Mouse (Mus musculus) kidney, adult 11 months (tissue): ENCODE results near the gene Prepl.

ENCODE experiments used
- DNase-seq: peaks from one replicate; pipeline ENCODE4 v3.0.0; 2022

Prepl gene

GRCm38 (mm10) chr17:85067331-85067730 is 22.7 kb downstream of the Prepl start:
- DNase-seq, result no peak

GRCm38 (mm10) chr17:85063560-85063959 is 26.5 kb downstream of the Prepl start:
- DNase-seq, result no peak

GRCm38 (mm10) chr17:85059136-85059535 is 30.9 kb downstream of the Prepl start:
- no peak for DNase-seq

DNA sequence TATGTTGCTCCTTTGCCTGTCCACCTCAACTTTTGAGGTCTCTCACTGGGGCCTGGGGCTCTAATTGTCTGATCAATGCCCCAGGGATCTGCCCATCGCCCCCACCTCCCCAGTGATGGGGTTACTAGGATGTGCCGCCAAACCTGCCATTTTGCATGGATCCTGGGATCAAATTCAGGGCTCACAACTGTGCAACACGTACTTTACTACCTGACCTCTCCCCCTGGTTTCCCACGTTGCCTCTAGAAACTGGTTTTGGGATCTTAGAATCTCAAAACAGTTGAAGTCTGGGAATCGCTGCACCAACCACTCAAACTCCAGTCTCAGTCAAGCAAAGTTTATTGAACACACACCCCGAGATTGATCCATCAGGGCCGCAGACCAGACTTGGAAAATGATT is 31.8 kb downstream of the Prepl start:
- no peak for DNase-seq

DNA sequence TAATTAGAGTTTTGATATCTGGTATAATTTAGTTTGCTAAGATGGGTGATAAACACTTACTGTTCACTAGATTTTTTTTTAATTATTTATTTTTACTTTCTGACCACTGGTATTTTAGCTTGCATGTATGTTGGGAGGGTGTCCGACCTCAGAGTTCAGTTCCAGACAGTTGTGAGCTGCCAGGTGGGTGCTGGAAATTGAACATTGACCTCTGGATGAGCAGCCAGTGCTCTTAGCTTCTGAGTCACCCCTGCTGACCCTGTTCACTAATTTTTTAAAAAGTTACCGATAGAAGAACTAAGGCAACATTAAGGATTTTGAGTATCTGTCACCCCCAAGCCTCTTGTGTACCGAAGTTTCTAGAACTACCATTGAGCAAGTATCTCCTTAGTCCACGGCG is 41.7 kb downstream of the Prepl start:
- DNase-seq, result peak; percentile 56

DNA sequence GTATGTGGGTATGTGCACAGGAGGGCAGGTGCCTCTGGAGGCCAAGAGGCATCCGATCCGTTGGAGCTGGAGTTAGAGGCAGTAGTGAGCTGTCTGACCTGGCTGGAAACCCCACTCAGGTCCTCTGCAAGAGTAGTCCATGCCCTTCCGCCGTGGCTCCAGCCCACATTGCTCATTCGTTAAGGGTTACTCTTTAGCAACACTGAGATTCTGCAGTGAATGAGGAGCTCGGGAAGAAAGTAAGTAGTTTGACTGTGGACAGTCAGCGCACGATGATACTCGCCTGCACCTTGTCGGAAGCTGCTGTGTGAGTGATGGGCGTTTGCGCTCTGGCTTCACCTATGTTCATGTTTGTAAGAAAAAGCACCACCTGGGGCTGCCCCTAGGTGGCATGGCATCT is 44.9 kb downstream of the Prepl start:
- peak; percentile 44 for DNase-seq

DNA sequence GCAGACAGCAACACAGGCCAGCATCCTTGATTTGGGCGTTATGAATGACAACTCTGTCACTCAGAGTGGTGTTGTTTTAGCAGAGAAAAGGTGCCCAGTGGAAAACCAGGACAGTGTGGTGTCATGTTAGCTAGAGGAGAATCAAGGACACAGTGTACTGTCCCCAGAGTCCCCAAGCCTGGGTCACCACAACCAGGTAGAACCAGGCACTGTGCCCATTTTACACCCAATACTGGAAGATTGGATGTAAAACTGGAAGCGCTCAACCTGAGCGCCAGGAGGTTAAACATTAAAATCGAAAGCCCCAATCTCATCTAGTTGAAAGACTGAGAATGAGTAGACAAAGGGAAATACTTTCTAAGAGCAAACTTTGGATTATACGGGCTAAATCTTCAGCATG is 45.6 kb downstream of the Prepl start:
- DNase-seq, result peak; percentile 83

- peak; percentile 76 for DNase-seq
Observed at GRCm38 (mm10) chr17:85043404-85043816, 46.6 kb downstream of the Prepl start.

GRCm38 (mm10) chr17:85042419-85042818 is 47.6 kb downstream of the Prepl start:
- peak; percentile 89 for DNase-seq

GRCm38 (mm10) chr17:85040913-85041312 is 49.1 kb downstream of the Prepl start:
- DNase-seq, result peak; percentile 80

GRCm38 (mm10) chr17:85038761-85039160 is 51.3 kb downstream of the Prepl start:
- no peak for DNase-seq

- no peak for DNase-seq
Observed at GRCm38 (mm10) chr17:85038311-85038710, 51.7 kb downstream of the Prepl start.

GRCm38 (mm10) chr17:85037855-85038254 is 52.2 kb downstream of the Prepl start:
- DNase-seq, result no peak

- DNase-seq, result no peak
Observed at GRCm38 (mm10) chr17:85034068-85034467, 56.0 kb downstream of the Prepl start.

- no peak for DNase-seq
Observed at GRCm38 (mm10) chr17:85033087-85033486, 57.0 kb downstream of the Prepl start.

- no peak for DNase-seq
Observed at GRCm38 (mm10) chr17:85030651-85031050, 59.4 kb downstream of the Prepl start.

- DNase-seq, result no peak
Observed at GRCm38 (mm10) chr17:85028797-85029196, 61.2 kb downstream of the Prepl start.

- peak; percentile 60 for DNase-seq
Observed at GRCm38 (mm10) chr17:85028093-85028739, 61.8 kb downstream of the Prepl start, which contains the start of gene Slc3a1. Gene Slc3a1 (plus strand): TSS chr17:85028376.

DNA sequence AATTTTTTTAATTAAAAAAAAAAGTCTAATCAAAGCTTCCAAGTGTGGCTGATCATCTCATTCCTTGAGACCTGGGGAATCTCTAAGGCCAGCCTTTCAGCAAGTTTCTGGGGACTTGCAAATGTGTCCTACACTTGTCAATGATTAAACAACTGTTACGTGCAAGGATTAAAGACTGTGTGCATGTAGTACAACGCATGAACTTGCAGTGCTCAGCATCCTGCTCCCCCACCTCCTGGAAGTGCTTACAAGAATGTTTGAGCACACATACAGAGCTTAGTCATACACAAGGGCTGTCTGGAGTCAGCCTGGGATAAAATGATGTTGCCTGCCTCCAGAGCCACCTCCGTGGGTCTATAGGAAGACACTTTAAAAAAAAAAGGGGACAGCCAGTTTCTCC is 62.8 kb downstream of the Prepl start:
- peak; percentile 56 for DNase-seq

DNA sequence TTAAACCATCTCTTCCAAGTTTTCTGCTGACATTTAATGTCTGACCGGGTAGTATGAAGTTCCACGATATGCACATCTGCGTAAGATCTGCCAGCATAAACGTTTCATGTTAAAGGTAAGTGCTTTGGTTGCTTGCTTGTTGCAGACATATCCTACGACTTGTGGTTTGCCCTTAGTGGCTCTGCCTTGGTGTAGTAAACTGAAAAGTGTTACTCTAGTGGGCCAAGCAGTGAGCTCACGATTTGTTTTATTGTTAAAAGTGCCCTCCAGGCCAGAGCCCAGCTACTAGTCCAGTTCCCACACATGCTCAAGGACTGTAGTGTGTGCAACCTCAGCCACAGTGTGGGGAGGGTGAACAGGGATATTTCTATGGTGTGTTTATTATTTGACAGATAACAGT is 63.6 kb downstream of the Prepl start:
- no peak for DNase-seq

GRCm38 (mm10) chr17:85025151-85025550 is 64.9 kb downstream of the Prepl start:
- DNase-seq, result no peak

DNA sequence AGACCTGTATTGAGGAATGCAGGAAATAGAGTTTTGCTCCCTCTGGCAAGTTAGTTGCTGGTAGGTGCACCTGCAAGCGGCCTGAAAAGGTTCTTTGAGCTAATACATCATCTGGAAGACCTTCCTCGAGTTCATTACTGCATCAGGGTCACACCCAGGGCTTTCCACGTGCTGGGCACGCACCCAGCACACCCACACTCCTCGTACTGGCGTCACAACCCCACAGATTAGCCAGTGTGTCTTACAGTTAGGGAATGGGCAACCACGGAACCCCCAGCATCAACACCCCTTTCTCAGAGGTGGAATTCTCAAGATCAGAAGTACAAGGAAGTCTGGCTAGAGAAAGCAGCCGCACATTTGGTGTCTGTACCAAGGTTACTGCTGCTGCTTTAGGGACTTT is 65.8 kb downstream of the Prepl start:
- DNase-seq, result no peak

DNA sequence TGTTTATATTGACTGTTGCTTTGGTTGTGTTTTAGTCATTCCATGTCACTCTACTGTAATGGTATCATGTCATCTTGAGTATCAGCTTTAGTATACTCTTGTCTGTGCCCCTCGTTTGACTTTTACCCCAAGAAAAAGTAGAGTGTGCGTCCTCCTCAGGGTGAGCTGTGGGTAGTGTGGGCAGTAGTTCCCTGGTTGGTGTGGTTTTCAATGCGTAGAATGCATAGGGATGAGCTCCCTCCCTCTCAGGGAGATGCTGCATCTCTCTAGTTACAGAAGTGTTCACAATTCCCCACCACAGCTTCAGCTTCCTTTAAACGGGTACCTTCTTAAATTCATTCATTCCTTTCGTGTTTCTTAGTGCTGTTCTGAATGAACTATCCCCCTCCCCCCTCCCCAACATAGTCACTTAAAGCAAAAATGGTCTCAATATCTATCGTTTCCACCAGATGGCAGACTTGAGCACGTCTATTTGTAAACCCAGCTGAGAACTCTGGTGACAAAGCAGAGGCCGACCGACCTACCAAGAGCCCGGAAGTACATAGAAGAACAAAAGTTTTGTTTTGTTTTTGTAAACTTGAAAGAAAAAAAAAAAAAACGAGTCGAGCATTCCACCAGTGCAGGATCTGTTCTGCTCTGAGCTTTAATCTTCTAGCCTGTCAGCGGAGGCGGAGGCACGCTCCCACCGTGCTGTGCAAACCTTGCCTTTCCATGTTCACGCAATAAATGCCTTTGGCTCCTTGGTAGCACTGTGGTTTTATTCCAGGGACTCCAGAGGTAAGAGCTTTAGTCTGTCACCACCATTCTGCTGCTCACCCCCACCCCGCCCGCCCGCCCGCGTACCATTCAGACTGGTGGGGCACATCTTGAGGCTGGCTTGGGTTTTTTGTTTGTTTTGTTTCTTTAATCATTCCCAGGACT is 66.5 kb downstream of the Prepl start:
- peak; percentile 47 for DNase-seq

DNA sequence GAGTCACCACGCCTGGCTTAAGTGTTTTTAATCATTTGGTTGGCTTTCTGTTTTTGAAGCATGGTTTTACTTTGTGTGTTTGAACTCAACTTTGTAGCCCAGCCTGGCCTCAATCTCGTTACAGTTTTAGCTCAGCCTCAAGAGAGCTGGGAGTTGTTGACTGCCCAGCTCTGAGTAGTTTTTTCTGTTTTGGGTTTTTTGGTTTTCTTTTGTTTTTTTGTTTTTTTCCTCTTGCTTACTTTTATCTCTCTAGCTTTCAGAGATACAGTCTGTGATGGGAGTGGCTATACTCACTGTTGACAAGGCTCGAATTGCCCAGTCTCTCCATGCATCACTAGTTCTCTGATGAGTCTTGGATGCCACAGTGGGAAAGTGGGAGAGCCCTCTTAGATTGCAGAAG is 69.7 kb downstream of the Prepl start:
- DNase-seq, result no peak
